Mouse (Mus musculus) CH12.LX (cell line): ENCODE results near the gene Mns1. TPM values are rescaled to one million over a fixed set of nuclear protein-coding genes. Genes with fewer than 3 reads are reported as not detected.

ENCODE experiments used
- DNase-seq: peaks from one replicate; pipeline ENCODE4 v3.0.0-alpha.2; 2013; ENCODE audit errors: extremely low read depth
- H3K27ac ChIP-seq: 2 replicates; pipeline ENCODE4 v1.5.1; 2012; ENCODE audit warnings: low read depth, mild to moderate bottlenecking, control low read depth, moderate library complexity; ENCODE audit not compliant: insufficient read depth
- H3K27me3 ChIP-seq: replicated peaks from 2 replicates; pipeline ENCODE3; 2012; ENCODE audit warnings: inconsistent platforms
- H3K36me3 ChIP-seq, 2 experiments: replicated peaks in 1 of 2; 2 replicates each; pipeline versions ENCODE3 to v1.6.1; 2012; ENCODE audit warnings: inconsistent platforms in 1 of 2, low read length in 1 of 2, mild to moderate bottlenecking in 1 of 2, mixed read lengths in 1 of 2, moderate library complexity in 1 of 2; ENCODE audit not compliant: control insufficient read depth in 1 of 2, insufficient read depth in 1 of 2
- H3K4me1 ChIP-seq, 2 experiments: 2 replicates each; pipeline ENCODE4 v1.6.1; 2012; ENCODE audit warnings: inconsistent platforms in 1 of 2, moderate library complexity in 1 of 2; ENCODE audit not compliant: insufficient read depth in 2 of 2, control insufficient read depth in 1 of 2
- H3K4me2 ChIP-seq: 2 replicates; pipeline ENCODE4 v1.6.1; 2012; ENCODE audit warnings: low read depth, mild to moderate bottlenecking, control low read depth; ENCODE audit not compliant: poor library complexity, insufficient read depth, severe bottlenecking
- H3K4me3 ChIP-seq, 3 experiments: fragments of 150-350 bp in 1 of 3; sonication (generic) in 1 of 3; replicated peaks in 1 of 3; 2 replicates each; pipeline versions ENCODE3 to v1.5.1; 2011 to 2012; ENCODE audit warnings: low read depth in 2 of 3, low read length in 2 of 3, mild to moderate bottlenecking in 2 of 3, moderate library complexity in 2 of 3, control low read depth in 1 of 3, improper control_type of control experiment in 1 of 3, inconsistent platforms in 1 of 3, mixed read lengths in 1 of 3; ENCODE audit not compliant: poor library complexity in 1 of 3
- H3K79me2 ChIP-seq: replicated peaks from 2 replicates; pipeline ENCODE4 v1.6.1; 2012; ENCODE audit warnings: mild to moderate bottlenecking, moderate library complexity; ENCODE audit not compliant: control insufficient read depth, poor library complexity, insufficient read depth, severe bottlenecking; ENCODE audit errors: extremely low read depth
- H3K9ac ChIP-seq: 2 replicates; pipeline ENCODE4 v1.6.1; 2012; ENCODE audit warnings: low read depth, mild to moderate bottlenecking, control low read depth, moderate library complexity; ENCODE audit not compliant: insufficient read depth
- H3K9me3 ChIP-seq: replicated peaks from 2 replicates; pipeline ENCODE3; 2012; ENCODE audit warnings: low read length, inconsistent platforms, mixed read lengths
- BHLHE40 ChIP-seq: IDR thresholded peaks from 2 replicates; pipeline ENCODE4 v1.6.1; 2011; ENCODE audit warnings: mild to moderate bottlenecking, low read depth, low read length, improper control_type of control experiment
- CHD1 ChIP-seq: IDR thresholded peaks from 2 replicates; pipeline ENCODE4 v1.6.1; 2012; ENCODE audit warnings: low read depth, low read length, improper control_type of control experiment, inconsistent platforms
- CTCF ChIP-seq, 2 experiments: IDR thresholded peaks in 1 of 2; conservative IDR thresholded peaks in 1 of 2; 2 replicates each; pipeline ENCODE4 v1.5.1; 2011 to 2012; ENCODE audit warnings: low read depth in 2 of 2, low read length in 2 of 2, improper control_type of control experiment in 1 of 2, inconsistent platforms in 1 of 2, mild to moderate bottlenecking in 1 of 2, moderate library complexity in 1 of 2
- ELF1 ChIP-seq: IDR thresholded peaks from 2 replicates; pipeline ENCODE4 v1.6.1; 2014; ENCODE audit warnings: low read depth, mild to moderate bottlenecking, inconsistent platforms, low read length, improper control_type of control experiment
- EP300 ChIP-seq: IDR thresholded peaks from 2 replicates; pipeline ENCODE4 v1.6.1; 2011; ENCODE audit warnings: low read length, improper control_type of control experiment
- ETS1 ChIP-seq: conservative IDR thresholded peaks from 2 replicates; pipeline ENCODE4 v1.6.1; 2012; ENCODE audit warnings: low read depth, mild to moderate bottlenecking, inconsistent platforms, low read length, improper control_type of control experiment, moderate library complexity
- GABPA ChIP-seq: IDR thresholded peaks from 2 replicates; pipeline ENCODE4 v1.6.1; 2012; ENCODE audit warnings: low read depth, low read length, improper control_type of control experiment, inconsistent platforms; ENCODE audit not compliant: insufficient replicate concordance
- JUN ChIP-seq: IDR thresholded peaks from 2 replicates; pipeline ENCODE4 v1.6.1; 2011; ENCODE audit warnings: low read depth, mild to moderate bottlenecking, low read length, improper control_type of control experiment, moderate library complexity; ENCODE audit not compliant: insufficient read depth
- MAX ChIP-seq: IDR thresholded peaks from 2 replicates; pipeline ENCODE4 v1.6.1; 2011; ENCODE audit warnings: low read length, improper control_type of control experiment
- MXI1 ChIP-seq: IDR thresholded peaks from 2 replicates; pipeline ENCODE4 v1.6.1; 2011; ENCODE audit warnings: mild to moderate bottlenecking, low read depth, low read length, improper control_type of control experiment
- MYC ChIP-seq: IDR thresholded peaks from 2 replicates; pipeline ENCODE4 v1.6.1; 2011; ENCODE audit warnings: low read depth, mild to moderate bottlenecking, improper control_type of control experiment, low read length
- RAD21 ChIP-seq: IDR thresholded peaks from 2 replicates; pipeline ENCODE4 v1.6.1; 2011; ENCODE audit warnings: low read depth, mild to moderate bottlenecking, low read length, improper control_type of control experiment, moderate library complexity
- RCOR1 ChIP-seq: conservative IDR thresholded peaks from 2 replicates; pipeline ENCODE4 v1.6.1; 2012; ENCODE audit warnings: low read depth, mild to moderate bottlenecking, inconsistent platforms, low read length, improper control_type of control experiment
- SIN3A ChIP-seq: IDR thresholded peaks from 2 replicates; pipeline ENCODE4 v1.6.1; 2012; ENCODE audit warnings: low read length, improper control_type of control experiment, inconsistent platforms
- TCF12 ChIP-seq: IDR thresholded peaks from 2 replicates; pipeline ENCODE4 v1.6.1; 2014; ENCODE audit warnings: low read depth, mild to moderate bottlenecking, inconsistent platforms, low read length, improper control_type of control experiment
- UBTF ChIP-seq: IDR thresholded peaks from 2 replicates; pipeline ENCODE4 v1.6.1; 2012; ENCODE audit warnings: low read depth, mild to moderate bottlenecking, inconsistent platforms, low read length, improper control_type of control experiment, moderate library complexity
- USF1 ChIP-seq: IDR thresholded peaks from 2 replicates; pipeline ENCODE4 v1.6.1; 2014; ENCODE audit warnings: low read depth, mild to moderate bottlenecking, inconsistent platforms, low read length, improper control_type of control experiment
- USF2 ChIP-seq: conservative IDR thresholded peaks from 2 replicates; pipeline ENCODE4 v1.6.1; 2011; ENCODE audit warnings: low read depth, low read length, improper control_type of control experiment
- ZC3H11A ChIP-seq: IDR thresholded peaks from 2 replicates; pipeline ENCODE4 v1.6.1; 2012; ENCODE audit warnings: low read depth, mild to moderate bottlenecking, inconsistent platforms, low read length, improper control_type of control experiment
- dilution Hi-C: fragments of 300-500 bp; cut with MboI; formaldehyde crosslinking; loops from 2 replicates; pipeline ENCODE4 v1.14.3; 2020; ENCODE audit warnings: low sequenced_read_pairs; ENCODE audit not compliant: extremely low pct_unique_long_range_greater_than_20kb, extremely low pct_ligation_motif_present
- in situ Hi-C: fragments of 300-500 bp; cut with MboI; formaldehyde crosslinking; loops from 3 replicates; pipeline ENCODE4 v1.14.3; 2019; ENCODE audit warnings: low sequenced_read_pairs, low pct_ligation_motif_present, low pct_unique_long_range_greater_than_20kb, mixed read lengths
- polyA plus RNA-seq: library from polyadenylated mRNA; unstranded; fragments of >175 nt; gene quantifications from 2 replicates; pipeline ENCODE4 v1.2.1, GENCODE M21; 2012; ENCODE audit warnings: low read depth; ENCODE audit not compliant: insufficient read length
- total RNA-seq, 2 experiments: library from RNA; depleted of rRNA; stranded (reverse); fragments of 300-350 nt in 1 of 2; fragments of >200 nt in 1 of 2; gene quantifications; 2 replicates each; pipeline ENCODE4 v1.2.3; 2012 to 2014

The Mns1 gene
- total and polyA plus RNA-seq, 3 experiments: 16.7 to 66.0 (median 19.4) TPM

GRCm38 (mm10) chr9:72493984-72494685 lies 56.3 kb downstream of the Mns1 start:
- H3K9me3 ChIP-seq: no peaks in the 10 kb centered on the region
- peaks cover 0 to 2% of the 10 kb centered on the region in 2 experiments for H3K36me3 ChIP-seq
- dilution Hi-C loops (no loop called here), in situ Hi-C loops (loop anchor here (5.0 kb wide), 1 partner anchor 33 kb away; no protein-coding TSS in a partner anchor)
- TF ChIP-seq ZC3H11A: no peak
- TF ChIP-seq SIN3A: peak; percentile 66; the same call in 1 of the 2 replicates
- 0 out of 2 replicates have a peak, but pooled peaks have one; percentile 46 for TF ChIP-seq CHD1
- 0 out of 2 replicates have a peak, but pooled peaks have one; percentile 34 for TF ChIP-seq MXI1
- no peak for TF ChIP-seq UBTF
- TF ChIP-seq ELF1: no peak
- TF ChIP-seq TCF12: 0 out of 2 replicates have a peak, but pooled peaks have one; percentile 3
- peak; percentile 78 for TF ChIP-seq MYC
- peak; percentile 74 for TF ChIP-seq MAX
- peak; percentile 15; the same call in 1 of the 2 replicates for TF ChIP-seq BHLHE40
- no peak overlapping the region for H3K4me3 ChIP-seq
- peak; percentile 24 for DNase-seq
- H3K9ac ChIP-seq: 0 out of 2 replicates have a peak overlapping the region, but pooled peaks have one; percentile 4
- H3K27ac ChIP-seq: peak overlapping the region; percentile 53
- peaks cover 8% of the 10 kb centered on the region for H3K79me2 ChIP-seq
- peaks cover 9 to 35% of the 10 kb centered on the region in 2 experiments for H3K4me1 ChIP-seq
- H3K27me3 ChIP-seq: no peaks in the 10 kb centered on the region
- H3K4me2 ChIP-seq: peak overlapping the region; percentile 52; the same call in 1 of the 2 replicates

DNA sequence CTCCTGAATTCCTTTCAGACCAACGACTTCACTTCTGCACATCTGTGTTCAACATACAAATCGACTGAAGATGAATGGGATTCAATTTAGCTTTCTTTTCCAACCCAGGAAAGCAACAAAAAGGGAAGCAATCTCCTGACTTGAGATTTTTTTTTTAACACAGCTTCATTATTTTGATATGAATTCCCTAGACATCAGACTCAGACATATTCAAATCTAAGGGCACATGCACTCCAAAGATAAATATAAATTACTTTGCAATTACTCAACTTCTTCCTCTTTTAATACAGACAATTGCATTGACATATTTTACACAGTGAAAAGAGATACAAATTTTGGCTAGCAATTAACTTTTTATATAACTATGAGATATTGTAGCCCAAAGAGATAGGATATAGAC lies 58.9 kb downstream of the Mns1 start:
- H3K4me3 ChIP-seq: no peak overlapping the region
- peaks cover 6 to 20% of the 10 kb centered on the region in 2 experiments for H3K4me1 ChIP-seq
- no peak overlapping the region for H3K9ac ChIP-seq
- TF ChIP-seq ETS1: no peak
- no peak for TF ChIP-seq USF2
- TF ChIP-seq USF1: no peak
- TF ChIP-seq RCOR1: no peak
- TF ChIP-seq GABPA: no peak
- no peak for TF ChIP-seq EP300
- no peak for TF ChIP-seq JUN
- TF ChIP-seq CTCF (conservative IDR thresholded peaks at IDR 0.05 in 1 of 2, IDR thresholded peaks at IDR 0.05 in 1 of 2; ENCODE audit: low read depth in 2 of 2, low read length in 2 of 2): no peak
- no peak for TF ChIP-seq RAD21
- TF ChIP-seq ZC3H11A: no peak
- no peaks in the 10 kb centered on the region for H3K79me2 ChIP-seq
- no peak overlapping the region for H3K4me2 ChIP-seq
- no peak for DNase-seq
- dilution Hi-C loops (no loop called here), in situ Hi-C loops (no loop called here)
- peaks cover 0 to 6% of the 10 kb centered on the region in 2 experiments for H3K36me3 ChIP-seq
- no peaks in the 10 kb centered on the region for H3K9me3 ChIP-seq
- no peak overlapping the region for H3K27ac ChIP-seq
- H3K27me3 ChIP-seq: no peaks in the 10 kb centered on the region
